Mouse (Mus musculus) gonadal fat pad, adult 2 months (tissue): ENCODE results near the gene Htra1. TPM values are rescaled to one million over a fixed set of nuclear protein-coding genes. Genes with fewer than 3 reads are reported as not detected.

Experiments
- DNase-seq: peaks from one replicate; pipeline ENCODE4 v3.0.0-alpha.2; 2012; ENCODE audit warnings: low read depth
- polyA plus RNA-seq: library from polyadenylated mRNA; depleted of rRNA; stranded (reverse); fragments of >200 nt; gene quantifications from 2 replicates; pipeline ENCODE4 v1.2.3, GENCODE M21; 2012; rRNA removed

Htra1 gene
- polyA plus RNA-seq = 112 and 124 TPM in 2 replicates

DNA sequence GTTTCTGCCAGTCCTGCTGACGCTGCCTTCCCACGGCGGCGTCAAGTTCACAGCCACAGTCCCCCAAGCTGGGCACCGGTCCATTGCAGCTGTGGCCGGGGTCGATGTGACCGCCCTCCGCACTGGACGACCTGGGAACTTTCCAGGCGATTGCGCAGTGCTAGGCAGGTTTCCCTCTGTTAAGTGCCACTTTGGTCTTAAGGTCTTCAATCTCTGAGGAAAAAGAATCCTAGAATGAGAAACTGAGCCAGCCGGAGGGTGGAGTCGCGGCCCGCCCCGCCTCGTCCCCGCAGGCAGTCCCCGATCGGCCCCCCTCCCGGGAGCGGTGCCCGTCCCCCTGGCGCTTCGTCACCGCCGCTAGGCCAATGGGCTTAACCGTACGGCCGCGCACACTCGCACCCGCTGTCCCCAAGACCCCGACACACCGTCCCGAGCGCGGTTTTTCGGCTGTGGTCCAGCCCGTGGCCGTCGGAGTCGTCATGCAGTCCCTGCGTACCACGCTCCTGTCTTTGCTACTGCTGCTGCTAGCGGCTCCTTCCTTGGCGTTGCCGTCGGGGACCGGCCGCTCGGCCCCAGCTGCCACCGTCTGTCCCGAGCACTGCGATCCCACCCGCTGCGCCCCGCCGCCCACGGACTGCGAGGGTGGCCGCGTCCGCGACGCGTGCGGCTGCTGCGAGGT, at the start of gene Htra1:
Htra1 (plus strand) TSS at position 319 of the 679 bp plus-strand sequence.
- no peak for DNase-seq

DNA sequence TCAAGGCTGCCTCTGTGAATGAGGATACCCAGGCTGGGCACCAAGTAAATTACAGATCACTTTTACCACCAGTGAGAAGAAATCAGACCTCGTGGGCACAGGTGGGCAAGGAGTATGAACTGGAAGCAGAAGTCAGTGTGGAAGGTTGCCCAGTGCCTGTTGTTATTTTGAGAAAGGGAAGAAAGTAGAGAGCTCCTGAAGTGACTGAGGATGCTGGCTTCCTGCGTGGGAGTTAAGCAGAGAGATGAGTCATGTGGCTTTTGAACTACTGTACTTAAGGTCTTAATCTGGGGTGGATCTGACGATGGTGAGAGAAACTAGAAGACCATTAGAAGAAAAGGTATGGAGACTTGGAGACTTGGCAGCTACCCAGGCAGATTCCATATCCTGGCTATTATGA, 49.7 kb upstream of the Htra1 start:
- no peak for DNase-seq

DNA sequence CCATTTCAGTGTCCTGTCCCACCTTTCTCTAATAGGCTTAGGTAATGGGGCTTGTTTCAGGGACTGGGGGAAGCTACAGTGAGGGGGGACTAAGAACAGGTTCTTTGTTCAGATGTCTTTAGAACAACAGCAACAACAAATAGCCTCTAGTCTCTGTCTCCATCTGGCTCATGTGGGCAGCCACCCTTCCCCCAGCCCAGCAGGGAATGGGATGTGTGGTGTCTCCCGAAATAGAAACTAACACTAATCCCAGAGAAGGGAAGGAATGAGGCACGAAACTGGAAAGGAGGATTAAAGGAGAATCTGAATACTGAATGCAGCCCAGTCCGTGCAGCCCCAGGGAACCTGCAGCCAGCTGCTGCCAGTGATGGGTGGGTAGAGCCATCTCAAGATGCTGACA, 48.0 kb upstream of the Htra1 start:
- DNase-seq = no peak

DNA sequence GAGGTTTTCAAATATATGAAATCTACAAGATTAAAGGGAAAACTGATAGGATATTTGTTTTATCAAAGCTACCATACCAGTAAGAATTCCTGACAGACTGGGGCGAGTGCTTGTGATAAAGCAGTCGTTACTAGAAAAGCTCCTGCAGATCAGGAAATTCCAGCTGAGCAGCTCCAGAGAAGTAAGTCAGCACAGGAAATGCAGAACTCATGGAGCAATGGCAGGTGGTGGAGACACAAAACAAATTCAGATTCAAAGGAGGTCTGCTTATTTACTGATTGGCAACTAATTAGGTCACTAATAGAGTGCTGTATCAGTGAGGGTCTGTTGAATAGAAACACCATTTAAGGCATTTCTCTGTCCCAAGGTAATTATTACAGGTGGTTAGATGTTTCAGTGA, 45.0 kb upstream of the Htra1 start:
- DNase-seq = no peak

DNA sequence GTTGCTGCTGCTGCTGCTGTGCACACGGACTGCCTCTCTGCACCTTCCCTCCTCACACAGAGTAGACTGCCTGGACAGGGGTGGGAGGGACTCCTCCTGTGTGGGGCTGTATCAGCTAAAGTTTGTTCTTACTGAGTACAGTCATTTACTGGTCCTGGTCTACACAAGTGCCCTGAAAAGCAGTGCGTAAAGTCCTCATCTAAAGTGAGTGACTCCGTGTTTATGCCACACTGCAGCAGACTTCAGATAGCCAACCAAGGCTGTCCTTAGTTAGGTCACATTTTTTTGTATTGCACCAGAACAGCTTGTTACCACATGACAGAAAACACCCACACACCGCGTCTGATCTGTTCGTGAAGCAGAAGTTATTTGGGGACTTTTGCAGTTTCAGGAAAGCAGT, 42.9 kb upstream of the Htra1 start:
- DNase-seq = peak; percentile 54

DNA sequence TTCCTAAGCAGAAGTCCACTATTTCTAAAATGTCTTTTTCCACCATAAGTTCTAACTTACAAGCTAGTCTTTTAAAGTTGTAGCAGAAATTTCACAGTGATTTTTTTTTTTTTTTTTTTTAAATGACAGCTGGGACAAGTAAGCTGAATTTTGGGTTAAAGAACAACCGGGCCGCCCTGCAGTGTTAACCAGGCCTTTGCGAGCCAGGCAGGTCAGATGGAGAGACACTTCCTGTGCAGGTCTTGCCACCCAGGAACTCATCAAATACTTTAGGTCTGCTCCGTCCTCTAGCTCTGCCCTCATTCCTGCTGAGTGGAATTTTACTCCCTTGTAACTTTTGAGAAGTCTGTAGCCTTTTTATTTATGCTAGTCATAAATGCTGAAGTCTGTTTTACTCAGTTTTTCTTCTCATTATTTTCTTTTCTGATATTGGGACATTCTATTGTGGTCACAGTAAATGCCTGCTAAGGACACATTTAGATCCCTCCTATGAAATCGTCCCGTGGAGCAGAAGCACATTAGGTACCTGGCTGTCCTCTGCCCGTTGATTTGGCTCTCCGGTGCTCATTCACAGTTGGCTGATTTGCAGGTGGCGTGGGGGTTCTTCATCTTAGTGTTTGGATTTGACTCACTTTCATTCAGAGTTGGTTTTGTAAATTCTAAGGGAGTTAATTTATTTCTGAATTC, 40.8 kb upstream of the Htra1 start:
- no peak for DNase-seq

DNA sequence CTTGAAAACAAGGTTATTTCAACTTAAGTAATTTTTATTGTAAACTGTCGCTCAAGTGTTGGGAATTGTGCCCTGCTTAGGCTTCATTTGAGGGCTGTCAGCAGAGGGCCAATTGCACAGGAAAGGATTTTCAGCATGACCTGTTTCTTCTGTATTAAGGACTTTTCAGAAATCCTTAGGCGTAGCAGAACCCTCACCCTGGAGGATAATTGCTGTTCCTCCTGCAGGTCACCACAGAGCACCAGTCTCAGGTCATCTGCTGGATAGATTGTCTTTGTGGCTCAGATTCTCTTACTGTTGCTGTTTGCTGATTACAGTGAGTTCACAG, 40.3 kb upstream of the Htra1 start:
- no peak for DNase-seq

DNA sequence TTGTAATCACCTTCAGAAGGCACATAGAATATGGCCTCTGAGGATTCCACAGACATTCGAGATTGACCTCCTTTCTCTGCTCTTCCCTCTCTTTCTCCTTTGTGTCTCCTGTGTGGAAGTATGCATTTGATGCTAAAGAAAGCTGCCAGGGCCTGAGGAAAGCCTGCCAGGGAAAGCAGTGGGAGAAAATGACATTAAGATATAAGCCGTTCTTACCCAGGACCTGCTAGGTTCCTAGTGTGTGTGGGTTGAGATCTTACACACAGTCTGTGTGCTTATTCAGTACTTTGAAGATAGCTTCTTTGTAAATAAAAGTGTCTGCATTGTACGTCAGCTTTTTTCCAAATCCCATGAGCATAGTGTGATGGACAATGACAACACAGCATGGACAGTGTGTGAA, 39.8 kb upstream of the Htra1 start:
- DNase-seq = no peak

DNA sequence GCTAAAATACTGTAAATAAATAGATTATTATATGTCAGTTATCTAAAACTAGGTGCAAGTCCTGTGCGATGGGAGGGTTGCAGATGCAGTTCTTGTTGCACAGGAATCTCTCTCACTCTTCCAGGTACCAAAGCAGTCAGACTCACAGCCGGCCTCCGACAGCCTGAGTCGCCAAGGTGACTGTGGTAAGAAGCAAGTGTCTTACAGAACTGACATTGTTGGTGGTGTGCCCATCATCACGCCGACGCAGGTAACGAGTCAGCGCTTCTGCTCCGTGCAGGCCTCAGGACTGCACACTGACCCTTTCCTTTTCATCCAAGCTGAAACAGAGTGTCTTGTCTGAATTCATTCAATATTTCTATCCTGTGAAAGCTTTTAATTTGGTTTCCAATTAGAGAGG, 38.7 kb upstream of the Htra1 start:
- no peak for DNase-seq

DNA sequence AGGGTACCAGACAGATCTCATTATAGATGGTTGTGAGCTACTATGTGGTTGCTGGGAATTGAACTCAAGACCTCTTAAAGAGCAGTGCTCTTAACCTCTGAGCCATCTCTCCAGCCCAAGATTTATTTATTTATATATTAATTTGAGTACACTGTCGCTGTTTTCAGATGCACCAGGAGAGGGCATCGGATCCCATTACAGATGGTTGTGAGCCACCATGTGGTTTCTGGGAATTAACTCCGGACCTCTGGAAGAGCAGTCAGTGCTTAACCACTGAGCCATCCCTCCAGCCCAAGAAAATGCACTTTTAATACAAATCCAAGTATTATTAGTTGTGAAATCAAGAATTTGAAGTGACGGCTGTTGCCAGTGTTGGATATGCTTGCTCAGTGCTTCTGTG, 37.5 kb upstream of the Htra1 start:
- DNase-seq = no peak

DNA sequence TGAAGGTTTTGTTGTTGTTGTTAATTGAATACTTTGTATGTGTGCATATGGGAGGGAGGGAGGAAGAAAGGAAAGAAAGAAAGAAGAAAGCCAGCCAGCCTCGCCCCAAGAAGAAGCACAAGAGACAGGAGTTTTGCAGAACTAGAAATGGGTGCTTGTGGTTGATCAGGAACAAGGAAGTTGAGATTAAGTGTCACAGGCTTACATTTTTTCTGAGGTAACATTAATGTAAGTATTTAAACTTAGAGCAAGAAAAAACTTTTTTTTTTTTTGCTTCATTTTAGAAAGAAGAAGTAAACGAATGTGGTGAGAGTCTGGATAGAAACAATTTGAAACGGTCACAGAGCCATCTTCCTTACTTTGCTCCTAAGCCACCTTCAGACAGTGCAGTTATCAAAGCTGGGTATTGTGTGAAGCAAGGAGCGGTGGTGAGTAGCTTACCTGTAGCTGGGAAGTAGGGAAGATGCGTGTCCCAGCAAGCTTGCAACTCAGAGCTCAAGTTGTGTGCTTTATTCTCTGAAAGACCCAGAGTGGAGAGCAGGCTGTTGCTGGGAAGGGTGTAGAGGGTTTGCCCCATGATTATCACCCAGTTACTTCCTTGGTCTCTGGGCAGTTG, 35.6 kb upstream of the Htra1 start:
- DNase-seq = no peak

DNA sequence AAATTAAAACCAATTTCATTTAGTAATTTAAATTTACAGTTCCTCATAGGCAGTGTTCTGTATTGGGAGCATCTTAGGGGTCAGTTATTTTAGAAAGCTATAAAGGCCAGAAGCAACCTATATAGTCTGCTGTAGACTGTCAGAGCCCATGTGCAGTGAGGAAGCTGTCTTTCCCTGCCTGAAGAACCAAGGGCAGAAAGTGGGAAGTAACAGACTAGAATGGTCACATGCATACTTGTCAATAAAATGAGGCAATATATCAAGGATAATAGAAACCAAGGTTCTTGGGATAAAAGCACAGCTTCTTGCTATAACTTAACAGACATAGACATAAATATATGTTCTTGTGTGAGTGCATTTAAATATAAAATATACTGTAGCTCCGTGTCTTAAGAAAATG, 33.0 kb upstream of the Htra1 start:
- no peak for DNase-seq

DNA sequence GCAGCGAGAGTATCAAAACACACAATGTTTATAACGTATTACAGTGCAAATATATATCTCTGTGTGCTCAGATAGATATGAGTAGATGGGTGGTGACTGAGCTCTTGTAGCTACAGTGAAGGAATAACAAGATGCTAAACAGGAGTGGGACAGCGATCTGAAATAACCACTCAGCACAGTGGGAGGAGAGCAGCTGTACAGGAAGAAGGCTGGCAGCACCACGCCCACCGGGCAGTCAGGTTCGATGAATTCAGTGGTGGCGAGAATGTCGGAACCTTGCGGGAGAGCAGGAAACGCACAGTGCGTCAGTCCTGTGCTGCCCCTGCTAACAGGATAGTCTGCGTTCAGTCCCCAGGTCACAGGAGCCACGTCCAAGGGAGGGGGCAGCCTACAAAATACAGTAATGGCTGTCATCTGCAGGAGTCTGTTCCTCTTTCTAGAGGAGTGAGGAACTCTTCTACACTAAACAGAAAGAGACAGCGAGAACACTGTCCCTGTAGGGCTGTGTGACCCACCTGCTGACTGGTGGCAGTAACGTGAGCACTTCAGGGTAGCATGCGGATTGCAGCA, 32.3 kb upstream of the Htra1 start:
- DNase-seq = no peak

DNA sequence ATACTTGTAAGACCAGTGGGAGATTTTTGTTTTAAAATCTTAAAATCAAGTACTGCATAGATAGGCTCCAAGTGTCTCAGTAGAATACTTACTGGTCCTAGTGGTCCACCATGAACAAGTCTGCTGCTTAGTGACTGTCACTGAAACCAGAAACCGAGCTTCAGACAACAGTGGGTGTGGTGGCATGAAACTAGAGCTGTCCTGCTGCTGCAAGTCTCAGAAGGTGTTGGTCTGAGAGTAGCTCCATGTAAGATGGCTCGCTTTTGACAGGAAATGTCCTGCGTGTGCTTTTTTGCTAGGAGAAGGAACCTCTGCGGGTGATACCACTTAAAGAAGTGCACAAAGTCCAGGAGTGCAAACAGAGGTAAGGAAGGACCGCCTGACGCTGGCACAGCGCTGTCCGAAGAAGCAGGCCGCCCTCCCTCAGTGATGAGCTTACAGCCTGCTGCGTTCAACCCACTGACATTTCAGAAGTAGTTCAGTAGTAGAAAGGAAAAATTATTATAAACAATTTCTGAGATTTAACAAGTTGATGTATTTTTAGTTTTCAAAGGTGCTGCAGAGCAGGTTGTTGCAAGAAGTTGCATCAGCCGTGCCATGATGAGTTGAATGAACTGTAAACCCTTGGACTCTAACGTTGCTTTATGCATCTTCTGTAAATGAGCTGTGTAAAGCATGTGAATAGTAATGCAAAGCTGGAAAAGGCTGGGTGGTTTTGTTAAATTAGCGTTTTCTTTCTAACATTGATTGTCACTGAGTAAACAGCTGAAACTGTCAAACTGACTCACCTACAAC, 31.1 kb upstream of the Htra1 start:
- DNase-seq = no peak

DNA sequence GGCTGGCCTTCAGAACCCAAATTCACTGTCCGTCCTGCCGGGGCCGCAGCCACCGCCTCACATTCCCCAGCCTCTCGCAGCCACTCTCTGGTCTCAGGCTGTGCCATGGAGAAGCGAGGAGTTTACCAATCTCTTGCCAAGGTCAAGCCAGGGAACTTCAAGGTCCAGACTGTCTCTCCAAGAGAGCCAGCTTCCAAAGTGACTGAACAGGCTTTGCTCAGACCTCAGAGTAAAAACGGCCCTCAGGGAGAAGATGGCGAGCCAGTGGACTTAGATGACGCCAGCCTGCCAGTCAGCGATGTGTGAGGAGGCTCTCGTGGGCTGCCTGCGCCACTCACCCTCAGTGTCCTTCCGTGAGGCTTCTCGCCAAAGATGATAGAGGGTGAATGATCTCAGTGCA, 25.1 kb upstream of the Htra1 start:
- no peak for DNase-seq

DNA sequence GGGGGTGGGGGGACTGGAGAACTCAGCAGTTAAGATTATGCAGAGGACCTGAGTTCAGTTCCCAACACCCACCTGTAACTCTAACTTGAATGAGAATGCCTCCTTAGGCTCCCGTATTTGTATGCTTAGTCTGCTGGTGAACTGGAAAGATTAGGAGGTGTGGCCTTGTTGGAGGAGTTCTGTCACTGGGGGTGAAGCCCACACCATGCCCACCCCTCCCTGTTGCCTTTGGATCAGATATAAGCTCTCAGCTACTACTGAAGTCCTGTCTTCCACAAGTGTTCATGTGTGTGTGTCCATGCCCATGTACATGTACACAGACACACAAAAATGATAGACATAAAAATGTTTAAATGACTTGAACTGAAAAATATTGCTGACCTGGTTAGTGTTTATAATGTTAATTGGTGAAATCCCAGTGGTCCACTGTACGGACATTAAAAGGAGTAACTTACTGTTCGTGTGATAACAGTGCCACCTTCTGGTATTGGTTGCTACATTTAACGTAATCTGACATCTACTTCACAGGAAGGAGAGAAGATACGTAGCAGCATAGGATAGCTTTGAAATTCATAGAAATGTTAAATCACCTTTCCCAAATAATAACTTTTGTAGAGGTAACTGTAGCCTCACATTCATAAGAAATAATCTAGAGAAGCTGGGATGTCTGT, 21.1 kb upstream of the Htra1 start:
- DNase-seq = no peak

DNA sequence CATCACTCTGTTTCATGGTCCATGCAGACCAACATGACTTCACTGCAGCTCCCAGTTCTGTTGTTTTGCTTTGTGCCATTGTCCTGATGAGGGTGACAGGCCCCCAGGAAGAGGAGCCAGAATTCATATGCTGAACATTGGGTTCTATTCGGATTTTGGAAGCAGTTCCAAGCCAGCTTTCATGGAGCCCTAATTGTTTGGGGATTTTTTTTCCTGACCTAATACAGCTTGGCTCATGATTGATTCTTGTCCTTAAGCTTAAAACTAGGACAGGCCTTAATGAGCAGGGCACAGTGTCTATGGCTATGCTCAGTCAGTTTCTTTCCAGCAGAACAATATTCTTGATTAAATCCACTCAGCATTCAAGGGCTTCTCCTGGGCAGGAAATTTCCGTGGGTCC, 17.7 kb upstream of the Htra1 start:
- DNase-seq = no peak

DNA sequence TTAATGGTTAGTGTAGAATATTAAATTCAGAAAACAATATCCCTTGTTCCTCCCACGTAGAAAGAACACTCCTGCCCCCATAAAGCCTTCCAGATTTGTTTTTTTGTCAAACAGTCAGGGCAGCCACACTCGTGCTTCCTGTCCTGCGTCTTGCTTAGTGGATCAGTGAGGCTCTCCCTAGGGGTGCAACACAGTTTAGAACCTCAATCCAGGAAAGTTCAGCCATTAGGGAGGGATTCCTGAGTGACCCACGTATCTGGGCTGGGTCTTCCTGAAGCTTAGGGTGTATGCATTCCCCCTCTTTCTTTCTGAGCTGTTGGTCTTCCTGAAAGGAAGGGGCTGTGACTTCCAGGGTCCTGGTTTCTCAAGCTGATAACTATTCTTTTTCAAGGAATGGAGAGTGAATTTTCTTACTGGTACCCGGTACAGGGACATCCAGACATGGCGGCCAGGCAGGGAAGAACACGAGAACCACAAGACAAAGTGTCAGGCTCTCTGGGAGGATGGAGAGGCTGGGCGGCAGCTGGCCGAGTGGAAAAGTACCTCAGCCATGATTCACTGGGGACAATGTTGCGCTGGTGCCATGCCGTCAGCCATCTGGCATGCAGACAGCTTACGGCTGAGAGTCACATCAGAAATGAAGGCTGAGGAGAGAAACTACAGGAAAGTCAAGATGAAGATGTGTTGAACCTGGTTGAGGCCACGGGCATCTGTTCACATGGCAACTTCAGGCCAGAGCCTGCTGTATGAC, 12.8 kb upstream of the Htra1 start:
- DNase-seq = no peak

DNA sequence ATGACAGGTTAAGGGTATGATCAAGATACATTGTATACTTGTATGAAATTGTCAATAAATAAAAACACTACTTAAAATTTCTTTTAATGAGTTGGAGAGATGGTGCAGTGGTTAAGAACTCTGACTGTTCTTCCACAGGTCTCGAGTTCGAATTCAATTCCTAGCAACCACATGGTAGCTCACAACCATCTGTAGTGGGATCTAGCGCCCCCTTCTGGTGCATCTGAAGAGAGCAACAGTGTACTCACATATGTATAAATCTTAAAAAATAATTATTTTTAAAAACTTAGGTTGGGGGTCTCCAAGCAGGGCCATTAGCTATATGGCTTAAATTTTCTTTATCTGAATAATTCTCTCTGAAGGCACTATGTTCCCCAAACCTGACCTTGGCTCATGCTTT, 5.5 kb upstream of the Htra1 start:
- no peak for DNase-seq

DNA sequence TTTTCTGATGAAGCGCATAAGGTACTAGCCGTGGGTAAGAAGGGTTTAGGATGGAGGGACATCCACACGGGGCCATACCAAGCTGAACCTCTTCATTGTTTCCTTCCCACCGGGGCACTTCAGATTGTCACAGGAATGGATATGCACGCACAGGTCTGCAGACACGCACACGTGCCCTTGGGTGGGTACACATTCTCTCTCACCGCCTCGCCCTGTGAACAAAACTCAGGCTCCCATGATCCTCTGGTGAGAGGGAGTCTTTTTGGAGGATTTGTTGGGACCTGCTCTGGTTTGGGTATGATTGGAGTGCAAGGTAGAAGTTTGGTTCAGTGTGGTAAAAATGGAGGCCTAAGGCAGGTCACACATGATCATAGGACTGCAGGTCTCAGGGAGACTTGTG, 3.0 kb upstream of the Htra1 start:
- DNase-seq = no peak

DNA sequence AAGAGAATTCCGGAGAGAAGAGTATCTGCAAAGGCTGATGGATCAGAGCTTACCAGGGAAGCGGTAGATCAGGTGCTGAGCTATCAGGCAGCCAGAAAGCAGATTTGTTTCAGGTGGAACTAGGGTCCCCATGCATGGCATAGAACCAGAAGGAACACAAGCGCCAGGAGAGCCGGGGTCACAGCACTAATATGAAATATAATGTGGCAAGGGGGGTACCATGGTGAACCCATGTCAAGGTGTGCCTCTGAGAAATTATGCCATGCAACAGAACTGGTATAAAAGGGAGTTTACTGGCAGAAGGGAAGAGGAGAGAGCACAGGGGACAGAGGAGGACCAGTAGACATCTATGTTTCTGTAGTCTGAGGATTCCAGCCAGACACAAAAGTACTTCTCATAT, 1.3 kb upstream of the Htra1 start:
- DNase-seq = no peak
